Mouse (Mus musculus): Measurements from ENCODE around the gene Dmrtc2.

The Dmrtc2 gene

DNA sequence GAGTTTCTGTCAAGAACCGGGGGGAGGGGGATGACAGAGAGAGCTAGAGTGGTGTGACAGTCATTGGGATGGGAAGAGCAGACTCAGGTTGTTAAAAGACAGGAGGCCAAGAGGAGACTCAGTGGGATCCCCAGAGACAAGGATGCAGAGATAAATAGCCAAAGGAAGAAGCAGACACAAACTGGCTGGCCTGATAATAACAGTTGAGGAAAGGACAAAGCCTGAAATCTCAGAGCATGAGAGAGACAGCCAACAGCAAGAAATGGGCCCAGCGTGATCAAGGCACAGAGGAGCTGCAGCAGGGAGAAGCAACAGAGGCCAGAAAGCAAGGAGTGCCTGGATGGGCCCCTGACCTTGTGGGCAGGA lies 32.4 kb downstream of the Dmrtc2 start:
- DNase-seq (ENCODE audit: low spot score) = no peak

DNA sequence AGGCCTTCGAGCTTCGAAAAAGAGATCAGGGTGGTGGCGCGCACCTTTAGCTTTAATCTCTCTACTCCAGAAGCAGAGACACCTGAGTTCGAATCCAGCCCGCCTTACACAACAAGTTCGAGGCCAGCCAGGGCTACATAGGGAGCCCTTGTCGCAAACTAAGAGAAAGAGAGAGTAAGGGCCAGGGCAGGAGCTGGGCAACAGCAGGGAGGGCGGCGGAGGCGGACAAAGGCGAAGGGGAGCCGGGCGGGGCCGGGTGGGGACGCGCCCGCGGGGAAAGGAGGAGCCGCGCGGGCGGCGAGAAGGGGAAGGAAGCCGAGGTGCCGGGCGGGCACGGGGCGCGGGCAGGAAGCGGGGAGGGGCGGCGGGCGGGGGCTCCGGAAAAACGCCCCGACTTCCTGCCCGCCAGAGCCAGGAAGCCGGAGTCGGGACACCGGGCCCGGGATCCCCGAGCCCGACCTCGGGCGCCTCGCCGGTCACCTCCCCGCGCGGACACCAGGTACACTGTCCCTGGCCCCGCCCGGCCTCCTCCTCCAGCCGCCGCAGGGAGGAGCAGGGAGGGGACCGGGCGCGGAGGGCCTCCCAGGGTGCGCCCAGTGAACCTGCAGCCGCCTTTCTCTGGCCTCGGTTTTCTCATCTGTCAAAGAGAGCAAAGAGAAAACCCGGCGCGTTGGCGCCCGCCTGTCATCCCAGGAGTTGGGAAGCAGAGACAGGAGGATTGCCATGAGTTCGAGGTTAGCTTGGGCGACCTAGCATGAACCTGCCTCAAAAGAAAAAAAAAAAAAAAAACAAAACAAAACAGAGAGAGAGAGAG lies 33.0 kb downstream of the Dmrtc2 start, which contains the start of gene Arhgef1:
Gene Arhgef1 (plus strand): TSS at position 283 of the 814 bp plus-strand sequence.
- no peak for DNase-seq (ENCODE audit: low spot score)

DNA sequence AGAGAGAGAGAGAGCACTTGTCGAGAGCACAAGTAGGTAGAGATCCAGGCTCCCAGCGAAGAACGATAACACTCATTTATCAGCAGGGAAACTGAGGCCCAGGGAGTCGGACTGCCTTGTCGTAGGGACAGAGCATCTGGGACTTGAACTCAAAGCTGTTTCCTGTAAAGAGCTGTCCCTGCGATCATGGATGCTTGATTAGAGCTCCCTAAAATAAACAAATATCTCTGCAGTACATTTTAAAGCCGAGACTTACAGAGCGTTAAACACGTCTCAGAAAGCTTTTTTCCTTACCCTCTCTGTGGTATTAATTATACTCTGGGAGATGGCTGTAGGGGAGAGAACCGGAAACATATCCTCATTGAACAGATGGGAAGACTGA lies 33.6 kb downstream of the Dmrtc2 start:
- DNase-seq (ENCODE audit: low spot score) = no peak

DNA sequence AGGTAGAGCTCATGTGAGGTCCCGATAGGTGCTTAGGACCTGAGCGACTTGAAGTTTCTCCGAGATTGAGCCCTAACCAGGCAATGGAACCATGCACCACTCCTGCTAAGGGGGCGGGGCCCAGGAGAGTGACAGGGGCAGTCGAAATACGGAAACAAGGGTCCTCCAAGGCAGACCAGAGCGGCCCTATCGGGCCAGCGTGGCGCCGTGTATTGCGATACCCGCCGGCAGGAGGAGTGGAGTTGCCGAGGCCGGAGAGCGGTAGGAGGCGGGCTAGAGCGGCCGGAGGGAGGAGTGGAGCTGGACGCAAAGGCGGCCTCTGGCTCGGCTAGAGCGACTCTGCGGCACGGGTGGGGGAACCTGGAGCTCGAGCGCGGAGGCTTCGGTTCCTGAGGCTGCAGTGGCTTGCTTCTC lies 34.2 kb downstream of the Dmrtc2 start:
- DNase-seq (ENCODE audit: low spot score) = peak; percentile 94

DNA sequence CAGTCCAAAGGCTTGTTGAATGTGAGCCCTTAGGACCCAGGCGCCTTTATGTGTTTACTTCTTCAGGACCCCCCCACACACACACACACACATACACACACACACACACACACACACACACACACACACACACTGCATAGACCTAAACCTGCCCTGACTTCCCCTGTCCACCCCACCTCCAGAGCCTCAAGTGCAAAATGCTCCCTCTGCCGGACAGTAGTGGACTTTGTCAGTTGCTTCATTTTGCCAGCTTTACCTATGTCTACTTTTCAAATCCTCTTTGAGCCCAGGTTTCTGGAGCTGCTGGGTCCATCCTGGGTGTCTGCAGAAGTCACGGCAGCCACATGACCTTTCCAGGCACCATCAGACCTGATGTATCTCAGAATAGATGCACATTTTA lies 35.1 kb downstream of the Dmrtc2 start:
- no peak for DNase-seq (ENCODE audit: low spot score)

DNA sequence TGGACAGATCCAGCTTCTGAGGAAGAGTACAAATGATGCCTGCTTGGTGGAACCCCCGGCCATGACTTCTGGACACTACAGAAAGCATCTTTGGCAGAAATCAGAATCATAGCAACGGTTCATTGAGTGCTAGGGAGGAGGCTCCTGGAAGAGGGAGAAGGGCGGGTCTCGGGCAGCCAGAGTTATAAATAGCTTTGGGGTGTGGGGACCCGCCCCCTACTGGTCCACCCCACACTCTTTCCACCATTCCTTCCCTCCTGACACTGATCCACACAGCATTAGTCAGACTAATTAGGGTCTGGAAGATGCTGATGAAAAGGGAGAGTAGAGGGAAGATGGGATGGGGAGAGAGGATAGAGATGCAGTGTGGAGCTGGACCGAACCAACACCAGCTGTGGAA lies 36.7 kb downstream of the Dmrtc2 start:
- DNase-seq (ENCODE audit: low spot score) = no peak

DNA sequence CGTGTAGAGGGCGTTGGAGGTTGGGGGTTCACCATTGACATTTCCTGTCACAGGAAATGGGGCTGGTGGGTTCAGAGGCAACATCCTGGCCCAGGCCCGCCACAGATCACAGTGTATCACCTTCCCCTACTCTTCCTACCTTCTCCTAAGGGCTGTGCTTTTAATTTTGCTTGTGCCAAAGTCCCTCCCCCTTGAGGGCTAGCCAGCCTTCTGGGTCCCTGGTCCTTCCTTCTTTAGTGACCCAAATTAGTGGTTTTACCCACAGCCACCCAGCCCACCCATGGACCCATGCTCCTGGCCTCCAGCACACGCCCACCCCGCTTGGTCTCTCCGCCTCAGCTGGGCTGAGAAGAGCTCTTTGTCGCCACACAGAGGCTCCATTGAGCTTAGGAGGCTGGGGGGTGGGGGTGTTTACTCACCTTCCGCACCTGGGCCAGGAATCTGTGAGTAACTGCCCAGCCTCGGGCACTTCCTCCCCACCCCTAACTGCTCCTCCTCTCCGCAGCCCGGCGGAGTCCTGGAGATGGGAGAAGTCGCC lies 37.4 kb downstream of the Dmrtc2 start:
- DNase-seq (ENCODE audit: low spot score) = no peak

DNA sequence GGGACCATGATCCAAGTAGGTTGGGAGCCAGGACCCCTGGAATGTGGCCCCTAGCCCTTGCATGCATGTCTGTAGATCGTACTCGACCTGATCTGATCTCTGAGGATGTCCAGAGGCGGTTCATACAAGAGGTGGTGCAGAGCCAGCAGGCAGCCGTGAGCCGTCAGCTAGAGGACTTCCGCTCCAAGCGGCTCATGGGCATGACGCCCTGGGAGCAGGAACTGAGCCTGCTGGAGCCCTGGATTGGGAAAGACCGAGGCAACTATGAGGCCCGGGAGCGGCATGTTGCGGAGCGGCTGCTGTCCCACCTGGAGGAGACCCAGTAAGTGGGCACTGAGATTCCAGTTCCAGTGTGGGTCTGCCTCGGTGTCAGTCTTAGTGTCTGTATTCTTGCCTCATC lies 42.6 kb downstream of the Dmrtc2 start:
- no peak for DNase-seq (ENCODE audit: low spot score)

DNA sequence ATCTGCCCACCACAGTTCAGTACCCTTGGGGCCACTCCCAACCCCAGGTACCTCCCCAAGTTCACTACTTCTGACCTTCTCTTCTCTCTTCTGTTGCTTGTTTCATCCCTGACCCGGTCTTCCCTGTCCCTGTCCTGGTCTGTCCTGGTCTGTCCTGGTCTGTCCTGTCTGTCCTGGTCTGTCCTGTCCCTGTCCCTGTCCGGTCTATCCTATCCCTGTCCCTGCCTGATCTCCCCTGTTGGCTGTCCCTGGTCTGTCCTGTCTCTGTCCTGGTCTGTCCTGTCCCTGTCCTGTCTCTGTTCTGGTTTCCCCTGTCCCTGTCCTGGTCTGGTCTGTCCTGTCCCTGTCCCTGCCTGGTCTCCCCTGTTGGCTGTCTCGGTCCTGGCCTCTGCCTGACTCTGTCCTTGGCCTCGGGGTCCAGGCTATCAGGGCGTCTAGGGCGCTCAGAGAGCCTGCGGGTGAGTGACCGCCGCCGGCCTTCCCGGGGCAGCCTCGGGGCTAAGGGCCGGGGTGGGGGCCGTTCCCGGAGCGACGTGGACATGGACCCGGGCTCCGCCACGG lies 49.0 kb downstream of the Dmrtc2 start:
- DNase-seq (ENCODE audit: low spot score) = no peak

DNA sequence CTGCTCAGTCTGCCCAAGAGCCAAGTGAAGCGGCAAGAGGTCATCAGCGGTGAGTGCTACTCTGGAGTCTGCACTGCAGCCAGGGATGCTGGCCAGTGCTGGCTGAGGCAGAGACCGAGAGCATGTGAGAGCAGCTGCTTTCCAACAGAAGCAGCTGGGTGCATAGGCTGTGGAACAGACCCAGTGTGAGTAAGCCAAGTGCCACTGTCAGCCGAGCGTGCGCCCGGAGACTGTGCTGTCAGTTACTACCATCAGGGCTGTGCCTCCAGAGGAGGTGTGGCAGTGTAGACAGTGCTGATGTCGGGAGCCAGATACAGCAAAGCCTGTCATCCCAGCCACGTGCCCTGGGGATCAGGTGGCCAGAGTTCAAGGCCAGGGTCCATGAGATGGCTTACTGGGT lies 49.9 kb downstream of the Dmrtc2 start:
- no peak for DNase-seq (ENCODE audit: low spot score)
